Mouse (Mus musculus) embryonic stem cell, embryonic (primary cell): ENCODE measurements around the gene Loxl4.

Source experiments
- CTCF ChIA-PET, 4 experiments: fragments of 300-600 bp in 2 of 4; fragments of 350-600 bp in 2 of 4; sonication (Branson Sonifier 250); formaldehyde crosslinking; loops; one replicate each; lab custom pipeline; 2022; ENCODE audit warnings: inconsistent platforms in 2 of 4; lab: Charles Lee
- POLR2A ChIA-PET, 4 experiments: fragments of 300-600 bp in 2 of 4; fragments of 350-600 bp in 2 of 4; sonication (Branson Sonifier 250); formaldehyde crosslinking; loops; one replicate each; lab custom pipeline; 2022; ENCODE audit warnings: antibody characterized with exemption in 4 of 4, inconsistent platforms in 1 of 4; lab: Charles Lee

Gene Loxl4

DNA sequence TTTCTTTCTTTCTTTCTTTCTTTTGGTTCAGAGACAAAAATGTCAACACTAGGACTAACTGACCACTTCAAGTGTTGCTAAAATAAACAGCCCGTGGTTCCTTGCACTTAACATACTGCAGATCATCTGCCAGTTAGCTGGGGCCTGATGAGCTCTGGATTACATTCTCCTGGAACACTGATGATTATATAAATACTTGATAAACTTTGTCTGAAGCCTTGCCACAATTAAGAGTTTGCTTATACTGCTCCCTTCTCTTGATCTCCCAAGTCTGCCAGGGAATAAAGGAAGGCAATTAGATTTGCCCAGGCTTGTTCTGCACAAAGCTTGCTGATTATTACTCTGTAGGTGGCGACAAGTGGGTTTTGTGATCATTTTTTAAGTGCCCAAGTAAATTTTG lies 24.9 kb downstream of the Loxl4 start:
- POLR2A ChIA-PET = no interaction called here
- CTCF ChIA-PET = no interaction called here

DNA sequence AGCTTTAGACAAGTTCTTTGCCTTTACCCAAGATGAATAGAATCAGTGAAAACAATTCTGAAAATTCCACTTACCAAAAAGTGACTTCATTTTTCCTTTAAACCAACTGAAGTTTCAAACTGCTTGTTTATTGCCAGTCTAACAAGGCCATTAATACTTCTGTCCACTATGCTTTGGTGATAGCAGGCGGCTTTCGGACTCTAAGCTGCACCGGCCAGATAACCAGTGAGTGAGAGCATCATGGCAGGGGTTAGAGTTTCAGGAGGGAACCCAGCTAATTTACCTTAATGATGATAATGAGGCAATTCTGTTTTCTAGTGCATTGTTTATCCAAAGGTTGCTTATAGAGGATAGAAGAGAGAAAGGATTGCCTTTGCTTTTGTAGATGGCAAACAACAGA lies 28.4 kb downstream of the Loxl4 start:
- POLR2A ChIA-PET = interaction anchor here in 1 of 4 experiments (0.6 to 1.2 kb wide), 2 partner anchors 206 to 493 kb away, joined by 3 to 6 read pairs; no protein-coding TSS in a partner anchor

DNA sequence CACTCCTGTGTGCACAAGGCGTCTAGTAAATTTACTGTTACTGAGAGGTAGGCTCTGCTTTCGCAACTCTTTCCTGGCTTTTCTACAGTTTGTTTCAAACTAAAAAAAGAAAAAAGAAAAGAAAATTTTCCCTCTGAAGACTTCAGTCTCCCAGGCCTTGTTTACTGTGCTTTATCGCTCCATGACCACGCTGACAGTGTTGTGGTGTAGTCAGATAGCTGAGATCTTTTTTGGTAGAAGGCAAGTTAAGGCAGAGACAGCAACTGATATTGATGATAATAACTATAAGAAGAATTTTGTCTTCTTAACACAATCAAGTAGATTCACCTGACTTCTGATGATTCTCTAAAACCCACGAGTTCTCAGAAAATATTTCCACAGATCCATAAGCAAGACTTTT lies 28.9 kb downstream of the Loxl4 start:
- CTCF ChIA-PET = interaction anchor here in 1 of 4 experiments (1.2 kb wide), 1 partner anchor 71 kb away, joined by 6 read pairs; no protein-coding TSS in a partner anchor
- POLR2A ChIA-PET = interaction anchor here in 1 of 4 experiments (1.2 kb wide), 1 partner anchor 206 kb away, joined by 3 read pairs; no protein-coding TSS in a partner anchor

More for the DNA sequence above, 28.4 kb downstream of the Loxl4 start:
- CTCF ChIA-PET = interaction anchor here in 2 of 4 experiments (0.6 to 1.2 kb wide), 3 partner anchors 71 to 796 kb away, joined by 3 to 6 read pairs (median 3); no protein-coding TSS in a partner anchor

DNA sequence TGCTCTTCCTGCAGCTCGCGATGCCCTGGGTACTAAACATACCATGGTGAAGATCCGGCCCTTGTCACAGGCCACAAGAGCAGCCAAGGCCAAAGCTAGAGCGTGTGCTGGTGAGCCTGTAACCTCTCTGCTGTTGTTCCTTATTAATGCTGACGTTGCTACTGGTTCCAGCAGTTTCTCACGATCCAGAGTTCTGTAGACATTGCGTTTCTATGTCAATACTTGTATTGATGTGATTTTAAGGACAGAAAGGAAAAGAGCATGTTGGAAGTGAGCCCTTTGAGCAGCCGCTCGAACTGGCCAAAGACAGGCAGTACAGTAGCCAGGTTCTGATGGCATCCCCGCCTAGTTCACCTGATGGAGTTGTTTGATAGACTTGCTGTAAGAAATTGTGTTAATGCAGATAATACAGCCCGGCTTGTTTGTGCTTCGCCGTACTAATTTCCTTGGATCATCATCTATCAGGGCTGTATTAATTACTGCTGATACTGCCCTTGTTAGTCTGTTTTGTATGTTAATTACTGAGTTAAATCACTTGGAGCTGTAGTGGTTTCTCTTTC lies 29.7 kb downstream of the Loxl4 start:
- ChIA-PET CTCF (interaction anchor here in 1 of 4 experiments (0.7 kb wide), 1 partner anchor 141 kb away, joined by 3 read pairs; no protein-coding TSS in a partner anchor), POLR2A (interaction anchor here in 1 of 4 experiments (1.0 kb wide), 1 partner anchor 14 kb away, joined by 3 read pairs; no protein-coding TSS in a partner anchor)

DNA sequence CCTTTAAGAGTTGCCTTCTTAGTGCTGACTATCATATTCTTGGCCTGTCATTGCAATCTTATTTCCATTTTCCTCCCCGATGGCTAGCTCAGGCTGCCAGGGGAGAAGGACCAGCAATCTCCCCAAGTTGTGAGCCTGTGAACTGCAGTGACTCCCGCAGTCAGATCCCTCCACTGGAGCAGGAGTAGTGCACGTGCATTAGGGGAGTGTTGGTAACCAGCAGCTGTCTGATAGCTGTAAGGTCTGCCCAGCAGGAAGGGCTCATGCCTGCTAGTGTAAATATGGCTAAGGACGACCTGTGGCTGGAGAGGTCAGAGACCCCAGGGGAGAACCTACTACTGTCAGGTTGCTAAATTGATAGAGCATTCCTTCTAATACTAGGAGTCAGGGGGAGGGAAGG lies 31.9 kb downstream of the Loxl4 start:
- CTCF ChIA-PET = no interaction called here
- POLR2A ChIA-PET = interaction anchor here in 1 of 4 experiments (0.6 kb wide), 1 partner anchor 11 kb away, joined by 4 read pairs; no protein-coding TSS in a partner anchor

DNA sequence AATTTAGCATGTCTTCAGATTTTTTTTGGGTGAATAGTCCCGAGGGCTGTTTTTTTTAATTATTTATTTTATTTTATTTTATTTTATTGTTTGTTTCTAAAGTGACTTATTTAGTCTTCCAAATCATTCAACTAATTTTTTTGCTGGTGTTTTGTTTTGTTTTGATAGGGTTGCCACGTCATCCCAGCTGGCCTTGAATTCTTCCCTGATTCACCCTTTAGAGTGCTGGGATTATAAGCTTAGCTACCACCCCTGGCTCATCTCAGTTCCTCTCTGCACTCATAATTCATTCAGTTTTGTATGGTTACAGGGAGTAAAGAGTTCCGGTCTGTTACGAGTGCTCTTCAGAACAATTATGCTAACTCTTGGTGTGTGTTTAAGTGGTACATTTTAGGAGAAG lies 34.0 kb downstream of the Loxl4 start:
- ChIA-PET POLR2A (interaction anchor here in 1 of 4 experiments (1.5 kb wide), 1 partner anchor 16 kb away, joined by 3 read pairs; no protein-coding TSS in a partner anchor), CTCF (no interaction called here)

DNA sequence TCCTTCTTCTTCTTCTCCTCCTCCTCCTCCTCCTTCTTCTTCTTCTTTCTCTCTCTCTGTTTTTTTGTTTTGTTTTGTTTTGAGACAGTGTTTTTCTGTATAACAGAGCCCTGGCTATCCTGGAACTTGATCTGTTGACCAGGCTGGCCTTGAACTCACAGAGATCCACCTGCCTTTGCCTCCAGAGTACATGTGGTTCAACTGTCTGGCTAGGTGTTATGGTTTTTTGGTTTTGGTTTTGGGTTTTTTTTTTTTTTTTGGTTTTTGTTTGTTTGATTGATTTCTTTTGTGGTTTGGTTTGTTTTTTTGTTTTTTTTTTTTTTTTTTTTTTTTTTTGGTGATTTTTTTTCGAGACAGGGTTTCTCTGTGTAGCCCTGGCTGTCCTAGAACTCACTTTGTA lies 35.8 kb downstream of the Loxl4 start:
- ChIA-PET POLR2A (no interaction called here), CTCF (no interaction called here)

DNA sequence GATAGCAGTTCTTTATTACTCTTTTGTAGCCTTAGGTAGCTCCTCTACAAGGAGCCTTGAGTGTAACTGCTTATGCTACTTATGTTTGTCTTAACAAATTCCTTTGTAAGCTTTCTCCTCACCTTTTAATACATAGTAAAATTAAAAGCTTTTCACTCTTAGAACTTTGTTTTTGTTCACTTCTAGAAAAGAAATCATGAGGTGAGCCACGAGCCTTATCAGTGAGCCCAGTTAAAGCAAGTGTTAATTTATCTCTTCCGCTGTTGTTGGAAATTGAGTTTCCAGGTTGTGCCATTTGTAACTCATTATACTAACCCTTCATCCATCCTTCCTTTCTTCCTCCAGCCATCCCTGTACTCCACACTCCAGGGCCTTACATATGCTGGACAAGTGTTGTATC lies 37.3 kb downstream of the Loxl4 start:
- POLR2A ChIA-PET = interaction anchor here in 1 of 4 experiments (1.0 kb wide), 1 partner anchor 10 kb away, joined by 3 read pairs; no protein-coding TSS in a partner anchor
- CTCF ChIA-PET = no interaction called here

DNA sequence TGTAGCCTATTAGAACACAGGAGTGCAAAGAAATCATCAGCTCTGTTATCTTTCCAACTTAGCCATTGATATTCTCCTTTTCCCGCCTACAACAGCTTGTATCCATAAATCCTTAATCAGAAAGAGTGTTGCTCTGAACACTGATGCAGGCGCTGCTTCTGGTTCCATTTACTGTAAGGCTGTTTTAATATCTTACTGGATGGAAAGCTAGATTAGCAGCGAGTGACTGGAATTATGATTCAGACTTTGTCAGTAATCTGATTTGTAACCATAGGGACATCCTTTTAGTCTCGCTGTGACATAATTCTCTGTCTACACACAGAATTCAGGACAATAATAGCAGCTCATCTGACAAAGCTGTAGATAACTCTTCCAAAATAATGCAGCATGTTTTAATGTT lies 41.3 kb downstream of the Loxl4 start:
- POLR2A ChIA-PET = interaction anchor here in 2 of 4 experiments (1.1 to 1.9 kb wide), 4 partner anchors 12 to 198 kb away, joined by 3 to 5 read pairs (median 4); partner anchors contain the start of gene Crtac1 (in 1 of the 2)

DNA sequence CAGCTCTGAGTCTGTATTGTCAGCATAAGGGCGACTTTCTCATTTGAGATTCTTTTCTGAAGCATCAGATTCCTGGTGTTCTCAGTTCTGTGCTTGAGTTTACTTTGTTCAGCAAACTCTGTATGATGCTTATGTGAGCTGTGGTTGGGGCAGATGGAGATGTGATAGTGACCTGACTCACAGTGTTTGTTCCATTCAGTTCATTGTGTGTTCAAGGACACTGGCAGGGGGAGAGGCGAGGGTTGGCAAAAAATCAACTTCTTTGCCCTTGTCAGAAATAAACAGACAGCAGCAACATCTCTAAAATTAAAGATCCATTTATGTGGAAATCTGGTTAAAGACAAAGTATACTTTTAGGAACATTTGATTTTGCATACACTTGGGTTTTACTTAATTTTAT lies 43.5 kb downstream of the Loxl4 start:
- ChIA-PET POLR2A (interaction anchor here in 3 of 4 experiments (0.5 to 1.3 kb wide), 5 partner anchors 8 to 184 kb away, joined by 3 to 5 read pairs (median 4); partner anchors contain the start of gene Pyroxd2 (in 1 of the 3)), CTCF (interaction anchor here in 1 of 4 experiments (0.5 kb wide), 1 partner anchor 139 kb away, joined by 4 read pairs; no protein-coding TSS in a partner anchor)

More for the DNA sequence above, 41.3 kb downstream of the Loxl4 start:
- CTCF ChIA-PET = no interaction called here

DNA sequence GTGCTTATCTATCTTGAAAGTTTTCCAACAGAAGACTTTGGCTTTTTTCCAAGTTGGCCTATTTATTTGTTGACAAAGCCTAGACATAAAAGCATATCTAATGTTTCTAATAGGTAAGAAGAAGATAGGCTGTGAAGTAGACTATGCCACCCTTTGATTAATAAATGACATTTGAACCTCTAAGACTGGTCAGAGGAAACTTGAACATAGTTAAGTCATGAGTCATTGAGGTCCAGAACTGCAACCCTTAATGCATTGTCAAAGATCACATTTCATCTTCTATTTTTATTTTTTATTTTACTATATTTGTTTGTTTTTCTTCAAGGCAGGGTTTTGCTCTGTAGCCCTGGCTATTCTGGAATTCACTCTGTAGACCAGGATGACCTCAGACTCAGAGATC lies 45.6 kb downstream of the Loxl4 start:
- ChIA-PET POLR2A (no interaction called here), CTCF (no interaction called here)

DNA sequence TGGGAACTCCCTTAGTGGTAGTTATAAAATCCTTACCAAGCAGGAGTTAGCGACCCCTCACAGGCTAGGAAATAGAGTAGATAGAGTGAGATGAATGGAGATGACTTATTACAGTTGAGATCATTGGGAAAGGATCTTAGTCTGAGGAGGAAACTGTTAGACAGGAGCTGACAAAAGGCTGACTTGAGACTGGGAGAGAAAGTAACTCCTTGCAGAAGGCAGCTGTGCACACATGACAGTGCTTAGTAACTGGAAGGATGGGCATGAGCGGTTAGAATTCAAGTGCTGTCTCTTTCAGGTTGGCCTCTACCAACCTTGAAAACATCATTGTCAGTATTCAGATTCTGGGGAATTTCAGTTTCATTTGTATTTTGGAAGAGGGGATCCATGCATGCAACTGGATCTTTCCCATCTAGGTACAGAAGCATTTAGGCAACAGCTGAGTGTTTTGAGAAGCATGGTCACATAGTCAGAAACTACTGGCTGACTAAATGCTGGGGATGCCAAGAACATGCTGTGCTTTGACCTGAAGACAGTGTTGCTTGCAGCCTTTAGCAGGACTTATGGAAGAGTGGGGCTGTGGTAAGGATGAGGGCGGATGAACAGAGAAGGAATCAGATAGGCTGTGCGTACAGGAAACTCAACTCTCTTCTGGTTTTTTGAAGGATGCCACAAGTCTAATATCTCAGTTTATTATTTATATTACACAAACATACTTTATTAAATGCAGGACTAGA lies 46.2 kb downstream of the Loxl4 start:
- POLR2A ChIA-PET = no interaction called here
- CTCF ChIA-PET = no interaction called here

DNA sequence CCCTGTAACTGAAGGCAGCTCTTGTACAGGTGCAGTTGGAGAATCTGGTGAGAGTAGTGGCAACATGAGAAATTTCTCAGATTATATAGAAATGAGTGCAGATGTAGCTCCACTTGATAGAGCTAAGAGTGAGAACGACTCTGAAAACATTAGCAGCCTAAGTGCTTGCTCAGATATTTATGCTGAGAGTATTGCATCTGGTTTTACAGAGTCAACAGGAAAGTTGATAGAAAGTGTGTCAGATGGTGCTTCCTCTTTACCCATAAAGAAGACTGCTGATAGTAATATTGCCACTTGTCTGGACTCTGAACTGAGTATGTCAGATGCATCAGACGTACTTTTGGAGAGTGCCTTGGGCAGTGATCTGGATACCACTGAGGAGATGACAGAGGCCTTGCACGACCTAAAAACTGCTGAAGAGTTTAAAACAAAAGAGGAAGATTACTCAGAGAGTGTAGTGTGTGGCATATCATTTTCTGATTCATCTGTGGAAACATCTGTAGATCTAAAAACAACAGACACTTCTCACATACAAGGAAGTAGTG lies 48.8 kb downstream of the Loxl4 start:
- CTCF ChIA-PET = interaction anchor here in 1 of 4 experiments (0.6 kb wide), 1 partner anchor 48 kb away, joined by 3 read pairs; no protein-coding TSS in a partner anchor
- POLR2A ChIA-PET = interaction anchor here in 1 of 4 experiments (0.6 kb wide), 1 partner anchor 987 kb away, joined by 3 read pairs; no protein-coding TSS in a partner anchor

DNA sequence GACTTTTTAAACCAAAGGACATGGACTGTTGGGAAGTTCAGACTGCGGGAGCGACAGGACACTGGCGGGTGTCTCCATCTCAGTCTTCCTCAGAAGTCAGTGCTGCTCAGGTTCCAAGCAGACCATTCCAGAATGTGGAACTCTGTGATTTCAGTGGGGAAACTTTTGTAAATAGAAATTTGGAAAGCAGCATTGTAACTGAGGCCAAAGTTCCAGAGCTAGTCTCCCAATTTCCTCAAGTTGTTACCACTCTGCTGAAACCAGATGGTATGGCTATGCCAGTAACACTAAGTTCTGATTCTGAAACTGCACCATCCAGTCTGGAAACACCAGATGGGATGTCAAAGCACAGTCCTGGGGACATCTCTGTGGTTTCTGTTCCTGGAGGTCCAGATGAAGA lies 49.6 kb downstream of the Loxl4 start:
- ChIA-PET POLR2A (interaction anchor here in 1 of 4 experiments (0.6 to 1.5 kb wide), 3 partner anchors 15 to 988 kb away, joined by 3 read pairs; no protein-coding TSS in a partner anchor), CTCF (interaction anchor here in 1 of 4 experiments (0.6 kb wide), 1 partner anchor 49 kb away, joined by 3 read pairs; no protein-coding TSS in a partner anchor)

DNA sequence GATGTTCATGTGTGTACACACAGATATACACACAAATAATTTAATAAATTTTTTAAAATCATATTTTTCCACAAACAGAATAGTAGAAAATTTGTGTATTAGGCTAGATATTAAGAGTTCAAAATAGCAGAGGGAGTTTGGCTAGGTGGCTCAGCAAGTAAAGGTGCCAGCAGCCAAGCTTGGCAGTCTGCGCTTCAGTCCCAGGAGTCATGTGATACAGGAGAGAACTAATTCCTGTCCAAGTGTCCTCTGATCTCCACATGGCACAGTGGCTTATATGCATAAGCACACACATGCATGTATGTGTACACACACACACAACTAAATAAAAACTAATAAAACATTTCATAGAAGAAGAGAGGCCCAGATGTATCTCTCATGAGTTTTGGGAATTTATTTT lies 50.6 kb downstream of the Loxl4 start:
- ChIA-PET CTCF (no interaction called here), POLR2A (interaction anchor here in 1 of 4 experiments (1.5 kb wide), 1 partner anchor 16 kb away, joined by 3 read pairs; no protein-coding TSS in a partner anchor)

DNA sequence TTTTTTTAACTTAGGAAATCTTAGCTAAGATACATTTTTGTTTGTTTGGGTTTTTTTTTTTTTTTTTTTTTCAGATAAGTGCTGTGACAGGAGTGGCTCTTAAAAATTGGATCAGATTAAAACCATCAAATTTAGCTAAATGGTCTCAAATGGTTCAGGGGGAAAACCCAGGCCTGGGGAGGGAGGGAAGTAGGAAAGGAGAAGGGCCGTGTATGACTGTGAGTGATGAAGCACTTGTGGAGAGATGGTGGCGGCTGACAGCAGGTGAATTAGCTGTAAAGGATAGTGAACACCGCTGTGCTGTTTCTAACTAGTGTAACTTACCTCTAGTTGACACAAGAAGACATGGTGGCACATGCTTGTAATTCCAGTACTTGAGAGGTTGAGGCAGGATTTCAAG lies 53.9 kb downstream of the Loxl4 start:
- ChIA-PET POLR2A (no interaction called here), CTCF (interaction anchor here in 1 of 4 experiments (1.2 kb wide), 1 partner anchor 243 kb away, joined by 5 read pairs; no protein-coding TSS in a partner anchor)
